Mouse (Mus musculus): ENCODE measurements around the gene Txnrd2. TPM values are rescaled to one million over a fixed set of nuclear protein-coding genes. Genes with fewer than 3 reads are reported as not detected.

Txnrd2 gene
- total and polyA plus RNA-seq, 3 experiments: 14.6 to 24.1 (median 22.0) TPM

DNA sequence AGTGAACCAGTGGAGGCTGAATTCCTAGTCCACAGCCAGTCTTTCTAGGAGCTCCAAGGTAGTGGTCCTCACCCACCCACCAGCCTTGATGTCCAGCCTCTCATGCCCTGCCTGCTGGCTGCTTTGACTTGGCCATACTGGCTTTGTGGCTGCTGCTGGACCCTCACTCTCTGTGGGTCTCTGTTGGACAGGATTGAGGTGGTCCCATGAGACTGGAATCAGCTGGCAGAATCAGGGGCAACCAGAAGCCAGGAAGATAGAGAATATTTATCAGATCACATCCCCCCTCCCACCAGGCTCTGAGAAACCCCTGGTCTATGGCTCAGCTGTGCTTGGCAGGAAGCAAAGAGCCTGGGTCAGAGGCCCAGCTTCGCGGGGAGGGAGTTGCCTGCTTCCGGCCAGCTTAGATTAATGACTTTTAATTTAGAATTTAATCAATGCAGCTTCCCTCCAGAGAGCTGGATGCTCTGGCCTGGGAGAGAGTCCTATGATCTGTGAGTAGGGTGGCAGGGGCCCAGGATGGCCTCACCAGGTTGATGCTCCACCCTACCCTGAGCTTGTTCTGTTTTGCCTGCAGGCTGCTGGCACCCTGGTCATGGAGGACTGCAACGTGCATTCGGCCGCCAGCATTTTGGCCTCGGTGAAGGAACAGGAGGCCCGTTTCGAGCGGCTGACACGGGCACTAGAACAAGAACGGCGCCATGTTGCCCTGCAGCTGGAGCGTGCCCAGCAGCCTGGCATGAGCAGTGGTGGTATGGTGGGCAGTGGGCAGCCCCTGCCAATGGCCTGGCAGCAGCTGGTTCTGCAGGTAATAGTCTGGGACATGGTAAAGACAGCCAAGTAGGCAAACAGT, 37.4 kb upstream of the Txnrd2 start:
- no peak overlapping the region for H3K4me2 ChIP-seq (ENCODE audit: insufficient read depth, low read depth, poor library complexity, severe bottlenecking)
- dilution Hi-C loops (cut with MboI; ENCODE audit: extremely low pct_ligation_motif_present, extremely low pct_unique_long_range_greater_than_20kb, low sequenced_read_pairs): no loop called here
- TF ChIP-seq ZKSCAN1 (IDR thresholded peaks at IDR 0.05; ENCODE audit: borderline replicate concordance, low read depth, low read length) (no peak), IRF4 (IDR thresholded peaks at IDR 0.05; ENCODE audit: low read depth, low read length) (no peak), TCF12 (IDR thresholded peaks at IDR 0.05; ENCODE audit: low read depth, low read length) (no peak), E2F4 (IDR thresholded peaks at IDR 0.05; ENCODE audit: insufficient replicate concordance, low read depth, low read length) (no peak), CHD2 (IDR thresholded peaks at IDR 0.05; ENCODE audit: low read length) (no peak), GABPA (IDR thresholded peaks at IDR 0.05; ENCODE audit: insufficient replicate concordance, low read depth, low read length) (no peak), EP300 (IDR thresholded peaks at IDR 0.05; ENCODE audit: low read length) (no peak), CTCF (conservative IDR thresholded peaks at IDR 0.05 in 1 of 2, IDR thresholded peaks at IDR 0.05 in 1 of 2; ENCODE audit: low read depth in 2 of 2, low read length in 2 of 2) (no peak), JUND (conservative IDR thresholded peaks at IDR 0.05; ENCODE audit: low read depth, low read length) (no peak), SMC3 (IDR thresholded peaks at IDR 0.05; ENCODE audit: low read depth, low read length) (no peak), BHLHE40 (IDR thresholded peaks at IDR 0.05; ENCODE audit: low read depth, low read length) (no peak), KAT2A (IDR thresholded peaks at IDR 0.05; ENCODE audit: insufficient replicate concordance, low read length) (no peak)
- H3K27me3 ChIP-seq (replicated peaks): peaks cover 19% of the 10 kb centered on the region
- peaks cover 9 to 21% of the 10 kb centered on the region in 2 experiments for H3K4me1 ChIP-seq (ENCODE audit: control insufficient read depth in 1 of 2, insufficient read depth in 2 of 2)
- DNase-seq (ENCODE audit: extremely low read depth): no peak
- H3K36me3 ChIP-seq (replicated peaks in 1 of 2; ENCODE audit: control insufficient read depth in 1 of 2, insufficient read depth in 1 of 2, low read length in 1 of 2): no peaks in the 10 kb centered on the region
- no peak overlapping the region for H3K9ac ChIP-seq (ENCODE audit: insufficient read depth, low read depth)
- H3K9me3 ChIP-seq (replicated peaks; ENCODE audit: low read length): no peaks in the 10 kb centered on the region
- no peak overlapping the region for H3K27ac ChIP-seq (ENCODE audit: insufficient read depth, low read depth)
- no peak overlapping the region for H3K4me3 ChIP-seq (replicated peaks in 1 of 3; ENCODE audit: low read depth in 2 of 3, low read length in 2 of 3, poor library complexity in 1 of 3)
- H3K79me2 ChIP-seq (replicated peaks; ENCODE audit: control insufficient read depth, extremely low read depth, insufficient read depth, poor library complexity, severe bottlenecking): no peaks in the 10 kb centered on the region
- in situ Hi-C loops (cut with MboI; ENCODE audit: low pct_ligation_motif_present, low pct_unique_long_range_greater_than_20kb, low sequenced_read_pairs): loop anchor here (5.0 kb wide), 1 partner anchor 37 kb away; no protein-coding TSS in a partner anchor

DNA sequence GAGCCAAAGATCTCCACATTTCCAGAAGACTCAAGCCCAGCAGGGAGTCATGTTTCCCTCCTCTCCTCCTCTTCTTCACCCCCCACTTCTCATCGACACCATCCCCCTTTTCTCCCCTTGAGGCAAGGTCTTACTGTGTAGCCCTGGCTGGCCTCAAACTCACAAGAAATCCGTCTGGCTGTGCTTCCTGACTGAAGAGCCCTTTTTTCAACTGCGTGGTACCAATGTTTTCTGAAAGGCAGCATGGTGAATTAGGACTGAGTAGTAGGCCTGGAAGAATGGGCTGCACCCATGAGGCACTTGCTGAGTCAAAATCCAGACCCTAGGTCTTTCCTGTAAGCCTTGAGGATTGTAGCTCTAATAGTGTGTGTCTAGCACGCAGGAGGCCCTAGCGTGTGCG, 35.8 kb upstream of the Txnrd2 start:
- Histone ChIP-seq H3K9me3 (replicated peaks; ENCODE audit: low read length) (no peaks in the 10 kb centered on the region), H3K27me3 (replicated peaks) (peaks cover 17% of the 10 kb centered on the region), H3K36me3 (replicated peaks in 1 of 2; ENCODE audit: control insufficient read depth in 1 of 2, insufficient read depth in 1 of 2, low read length in 1 of 2) (no peaks in the 10 kb centered on the region), H3K9ac (ENCODE audit: insufficient read depth, low read depth) (no peak overlapping the region), H3K4me3 (replicated peaks in 1 of 3; ENCODE audit: low read depth in 2 of 3, low read length in 2 of 3, poor library complexity in 1 of 3) (no peak overlapping the region), H3K4me1 (ENCODE audit: control insufficient read depth in 1 of 2, insufficient read depth in 2 of 2) (peaks cover 15 to 33% of the 10 kb centered on the region in 2 experiments), H3K27ac (ENCODE audit: insufficient read depth, low read depth) (no peak overlapping the region), H3K79me2 (replicated peaks; ENCODE audit: control insufficient read depth, extremely low read depth, insufficient read depth, poor library complexity, severe bottlenecking) (no peaks in the 10 kb centered on the region), H3K4me2 (ENCODE audit: insufficient read depth, low read depth, poor library complexity, severe bottlenecking) (no peak overlapping the region)
- in situ Hi-C loops (cut with MboI; ENCODE audit: low pct_ligation_motif_present, low pct_unique_long_range_greater_than_20kb, low sequenced_read_pairs): no loop called here
- TF ChIP-seq ETS1 (conservative IDR thresholded peaks at IDR 0.05; ENCODE audit: low read depth, low read length) (no peak), RAD21 (IDR thresholded peaks at IDR 0.05; ENCODE audit: low read depth, low read length) (no peak), MEF2A (IDR thresholded peaks at IDR 0.05; ENCODE audit: borderline replicate concordance, low read depth, low read length) (no peak), USF2 (conservative IDR thresholded peaks at IDR 0.05; ENCODE audit: low read depth, low read length) (no peak), MAZ (IDR thresholded peaks at IDR 0.05; ENCODE audit: low read depth, low read length) (no peak), TCF12 (IDR thresholded peaks at IDR 0.05; ENCODE audit: low read depth, low read length) (no peak), GABPA (IDR thresholded peaks at IDR 0.05; ENCODE audit: insufficient replicate concordance, low read depth, low read length) (no peak)
- dilution Hi-C loops (cut with MboI; ENCODE audit: extremely low pct_ligation_motif_present, extremely low pct_unique_long_range_greater_than_20kb, low sequenced_read_pairs): no loop called here
- DNase-seq (ENCODE audit: extremely low read depth): no peak
